Mouse (Mus musculus): ENCODE measurements around the gene Mical3. TPM values are rescaled to one million over a fixed set of nuclear protein-coding genes. Genes with fewer than 3 reads are reported as not detected.
A peak's percentile ranks its signal among the peaks of the same experiment; 100 is the strongest.

The Mical3 gene
- polyA plus RNA-seq (2014; fragmentation: Nextera tagmentation; extraction: Ambion mirVana) = 17.0 and 19.2 TPM in 2 replicates

DNA sequence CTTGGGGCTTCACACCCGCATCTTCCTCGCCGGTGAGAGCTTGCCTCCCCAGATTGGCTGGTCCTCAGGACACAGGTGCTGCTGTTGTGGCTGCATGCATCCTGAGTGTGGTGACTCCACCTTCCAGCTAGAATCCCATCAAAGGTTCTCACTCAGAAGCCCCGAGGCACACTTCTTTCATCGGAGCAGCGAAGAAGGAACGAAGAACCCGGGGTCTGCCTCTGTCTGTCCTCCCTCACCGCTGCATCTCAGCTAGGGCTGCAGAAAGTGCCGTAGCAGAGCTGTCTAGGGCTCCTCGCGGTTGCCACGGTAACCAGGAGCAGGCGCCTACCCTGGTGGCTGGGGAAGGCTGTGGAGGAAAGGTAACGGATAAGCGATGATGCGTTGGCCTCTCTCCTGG lies at the start of gene Mical3:
Gene Mical3 (minus strand): TSS at position 227 of the 400 bp plus-strand sequence.
- ATAC-seq (ENCODE audit: low read depth) (peak; percentile 60; the same call in 1 of the 2 replicates), DNase-seq (ENCODE audit: low spot score) (peak; percentile 75)
- H3K4me2 ChIP-seq (ENCODE audit: low read depth, low read length) = peak within 1 kb of the TSS; percentile 74
- peak within 1 kb of the TSS; percentile 39 for H3K4me3 ChIP-seq (ENCODE audit: low read depth, low read length)
- peaks cover 11% of the 10 kb centered on the region for H3K27me3 ChIP-seq (replicated peaks; ENCODE audit: control insufficient read depth, insufficient read depth, low read length)
- no peaks in the 10 kb centered on the region for H3K36me3 ChIP-seq (ENCODE audit: control insufficient read depth, insufficient read depth, low read length)
- H3K4me1 ChIP-seq (ENCODE audit: control insufficient read depth, insufficient read depth, low read length) = peaks cover 8% of the 10 kb centered on the region
- H3K27ac ChIP-seq (replicated peaks; ENCODE audit: low read depth, low read length) = no peak within 1 kb of the TSS; the same call in 1 of the 2 replicates
- no peaks in the 10 kb centered on the region for H3K9me3 ChIP-seq (ENCODE audit: control insufficient read depth, low read length)
- H3K9ac ChIP-seq (ENCODE audit: low read depth, low read length) = peak within 1 kb of the TSS; percentile 51
- WGBS = 1% methylated on average over 17 of the region's 17 CpGs

DNA sequence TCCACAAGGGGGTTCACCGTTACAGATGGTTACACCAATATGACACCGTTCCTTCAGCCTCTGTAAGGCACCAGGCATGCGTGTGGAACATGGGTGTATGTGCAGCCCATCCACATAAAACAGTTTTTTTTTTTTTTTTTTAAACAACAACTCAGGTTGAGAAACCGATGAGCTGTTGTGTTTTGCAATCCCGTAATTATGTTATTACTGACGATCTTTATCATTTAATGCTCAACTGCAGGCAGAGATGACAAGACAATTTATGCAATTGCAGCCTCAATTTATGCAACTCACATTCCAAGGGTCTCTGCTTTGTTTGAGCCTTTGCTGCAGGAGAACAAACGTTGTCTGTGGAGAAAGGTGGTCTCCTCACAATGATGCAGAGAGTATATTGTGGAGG lies 49.0 kb upstream of the Mical3 start:
- ATAC-seq (ENCODE audit: low read depth) (no peak), DNase-seq (ENCODE audit: low spot score) (no peak)
- Histone ChIP-seq H3K27me3 (replicated peaks; ENCODE audit: control insufficient read depth, insufficient read depth, low read length) (no peaks in the 10 kb centered on the region), H3K4me3 (ENCODE audit: low read depth, low read length) (no peak overlapping the region), H3K27ac (replicated peaks; ENCODE audit: low read depth, low read length) (no peak overlapping the region), H3K9ac (ENCODE audit: low read depth, low read length) (no peak overlapping the region), H3K9me3 (ENCODE audit: control insufficient read depth, low read length) (no peaks in the 10 kb centered on the region), H3K36me3 (ENCODE audit: control insufficient read depth, insufficient read depth, low read length) (no peaks in the 10 kb centered on the region), H3K4me2 (ENCODE audit: low read depth, low read length) (no peak overlapping the region), H3K4me1 (ENCODE audit: control insufficient read depth, insufficient read depth, low read length) (peaks cover 14% of the 10 kb centered on the region)
- WGBS = 64% methylated on average over 7 of the region's 7 CpGs

- H3K4me3 ChIP-seq (ENCODE audit: low read depth, low read length) = no peak overlapping the region
- H3K4me2 ChIP-seq (ENCODE audit: low read depth, low read length) = no peak overlapping the region
- H3K4me1 ChIP-seq (ENCODE audit: control insufficient read depth, insufficient read depth, low read length) = peaks cover 14% of the 10 kb centered on the region
- H3K27me3 ChIP-seq (replicated peaks; ENCODE audit: control insufficient read depth, insufficient read depth, low read length) = no peaks in the 10 kb centered on the region
- WGBS = 53% methylated on average over 7 of the region's 7 CpGs
- no peaks in the 10 kb centered on the region for H3K9me3 ChIP-seq (ENCODE audit: control insufficient read depth, low read length)
- no peak overlapping the region for H3K27ac ChIP-seq (replicated peaks; ENCODE audit: low read depth, low read length)
- ATAC-seq (ENCODE audit: low read depth) (no peak), DNase-seq (ENCODE audit: low spot score) (peak; percentile 69)
- H3K36me3 ChIP-seq (ENCODE audit: control insufficient read depth, insufficient read depth, low read length) = no peaks in the 10 kb centered on the region
- no peak overlapping the region for H3K9ac ChIP-seq (ENCODE audit: low read depth, low read length)
These were observed 48.0 kb upstream of the Mical3 start for GRCm38 (mm10) chr6:121178700-121179358.

GRCm38 (mm10) chr6:121177118-121177708 lies 46.4 kb upstream of the Mical3 start:
- Histone ChIP-seq H3K4me3 (ENCODE audit: low read depth, low read length) (no peak overlapping the region), H3K27me3 (replicated peaks; ENCODE audit: control insufficient read depth, insufficient read depth, low read length) (no peaks in the 10 kb centered on the region), H3K4me2 (ENCODE audit: low read depth, low read length) (no peak overlapping the region), H3K27ac (replicated peaks; ENCODE audit: low read depth, low read length) (no peak overlapping the region), H3K36me3 (ENCODE audit: control insufficient read depth, insufficient read depth, low read length) (no peaks in the 10 kb centered on the region), H3K9ac (ENCODE audit: low read depth, low read length) (no peak overlapping the region), H3K4me1 (ENCODE audit: control insufficient read depth, insufficient read depth, low read length) (peaks cover 14% of the 10 kb centered on the region), H3K9me3 (ENCODE audit: control insufficient read depth, low read length) (no peaks in the 10 kb centered on the region)
- no peak for ATAC-seq (ENCODE audit: low read depth)
- DNase-seq (ENCODE audit: low spot score) = no peak
- 84% methylated on average over 7 of the region's 7 CpGs for WGBS

DNA sequence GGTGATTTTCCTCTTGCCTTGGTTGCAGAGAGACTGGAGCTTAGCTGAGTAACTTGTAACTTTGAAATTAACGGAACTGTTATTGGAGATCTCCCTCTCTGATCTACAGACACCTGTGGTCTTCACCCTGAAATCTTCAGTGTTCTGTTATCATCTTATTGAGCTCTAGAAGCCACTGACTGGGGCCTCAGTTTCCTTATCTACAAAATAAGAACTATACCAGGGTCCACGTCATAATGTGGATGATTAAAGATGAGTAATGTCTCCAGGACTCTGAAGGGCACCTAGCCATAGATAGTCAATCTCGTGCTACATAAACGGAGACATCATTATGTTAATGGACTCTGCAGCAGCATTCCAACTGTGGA lies 45.9 kb upstream of the Mical3 start:
- no peaks in the 10 kb centered on the region for H3K27me3 ChIP-seq (replicated peaks; ENCODE audit: control insufficient read depth, insufficient read depth, low read length)
- no peaks in the 10 kb centered on the region for H3K9me3 ChIP-seq (ENCODE audit: control insufficient read depth, low read length)
- H3K27ac ChIP-seq (replicated peaks; ENCODE audit: low read depth, low read length) = 0 out of 2 replicates have a peak overlapping the region, but pooled peaks have one; percentile 70
- no peak overlapping the region for H3K9ac ChIP-seq (ENCODE audit: low read depth, low read length)
- WGBS = 83% methylated on average over 4 of the region's 4 CpGs
- peaks cover 14% of the 10 kb centered on the region for H3K4me1 ChIP-seq (ENCODE audit: control insufficient read depth, insufficient read depth, low read length)
- no peak for DNase-seq (ENCODE audit: low spot score)
- no peak overlapping the region for H3K4me3 ChIP-seq (ENCODE audit: low read depth, low read length)
- H3K36me3 ChIP-seq (ENCODE audit: control insufficient read depth, insufficient read depth, low read length) = no peaks in the 10 kb centered on the region
- H3K4me2 ChIP-seq (ENCODE audit: low read depth, low read length) = peak overlapping the region; percentile 18; the same call in 1 of the 2 replicates
- ATAC-seq (ENCODE audit: low read depth) = no peak

DNA sequence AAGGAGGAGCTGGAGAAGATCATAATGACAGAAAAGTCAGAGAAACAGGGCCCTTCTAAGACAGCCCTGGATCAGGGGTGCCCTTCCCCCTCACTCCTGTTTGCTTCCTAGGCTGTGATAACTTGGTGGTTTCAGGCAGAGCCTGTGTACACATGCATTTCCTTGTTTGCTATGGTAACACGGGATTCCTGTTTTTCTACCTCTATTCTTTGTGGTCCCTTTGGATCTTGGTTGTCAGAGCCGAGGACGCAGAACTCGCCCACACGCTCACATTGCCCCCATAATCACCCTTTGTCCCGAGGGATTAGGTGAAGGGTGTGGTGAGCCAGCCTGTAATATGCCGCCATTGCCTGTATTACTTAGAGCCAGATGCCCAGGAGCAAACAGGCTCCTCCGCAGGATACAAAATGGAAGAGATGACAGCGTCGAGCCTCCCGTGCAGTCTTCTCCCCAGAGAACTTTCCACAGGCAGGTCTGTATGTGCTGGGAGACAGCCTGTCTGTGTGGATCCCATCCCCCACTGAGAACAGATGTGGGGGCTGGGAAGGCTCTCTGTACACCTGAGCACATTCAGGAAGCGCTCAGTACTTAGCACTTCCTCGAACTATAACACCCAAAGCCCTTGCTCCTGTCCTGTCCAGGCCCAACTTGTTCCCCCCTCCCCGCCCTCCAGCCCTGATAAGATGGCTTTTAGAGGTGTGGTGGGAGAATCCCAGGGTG lies 45.4 kb upstream of the Mical3 start:
- Histone ChIP-seq H3K4me2 (ENCODE audit: low read depth, low read length) (peak overlapping the region; percentile 18), H3K4me3 (ENCODE audit: low read depth, low read length) (peak overlapping the region; percentile 7; the same call in 1 of the 2 replicates), H3K27ac (replicated peaks; ENCODE audit: low read depth, low read length) (peak overlapping the region; percentile 70), H3K27me3 (replicated peaks; ENCODE audit: control insufficient read depth, insufficient read depth, low read length) (no peaks in the 10 kb centered on the region), H3K4me1 (ENCODE audit: control insufficient read depth, insufficient read depth, low read length) (peaks cover 14% of the 10 kb centered on the region), H3K9ac (ENCODE audit: low read depth, low read length) (peak overlapping the region; percentile 41; the same call in 1 of the 2 replicates), H3K36me3 (ENCODE audit: control insufficient read depth, insufficient read depth, low read length) (no peaks in the 10 kb centered on the region), H3K9me3 (ENCODE audit: control insufficient read depth, low read length) (no peaks in the 10 kb centered on the region)
- peak; percentile 79 for DNase-seq (ENCODE audit: low spot score)
- WGBS = 32% methylated on average over 14 of the region's 14 CpGs
- peak; percentile 87 for ATAC-seq (ENCODE audit: low read depth)

DNA sequence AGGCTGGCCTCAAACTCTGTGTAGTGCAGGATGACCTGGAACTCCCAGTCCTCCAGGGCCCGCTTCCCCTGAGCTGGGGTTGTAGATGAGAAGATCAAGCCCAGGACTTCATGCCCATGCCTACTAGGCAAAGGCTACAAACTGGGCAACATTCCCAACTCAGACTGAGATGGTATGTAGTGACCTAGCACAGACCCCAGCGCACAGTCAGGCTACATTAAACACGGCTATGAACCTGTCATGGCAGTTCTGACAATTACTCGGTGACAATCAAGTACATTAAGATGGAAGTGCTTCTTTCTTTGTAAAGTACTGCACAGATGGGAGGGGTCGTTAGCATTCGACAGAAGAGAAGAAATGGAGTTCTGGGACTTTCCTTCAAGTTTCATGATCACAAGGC lies 44.0 kb upstream of the Mical3 start:
- no peak overlapping the region for H3K9ac ChIP-seq (ENCODE audit: low read depth, low read length)
- DNase-seq (ENCODE audit: low spot score) (no peak), ATAC-seq (ENCODE audit: low read depth) (no peak)
- H3K9me3 ChIP-seq (ENCODE audit: control insufficient read depth, low read length) = no peaks in the 10 kb centered on the region
- WGBS = 91% methylated on average over 6 of the region's 6 CpGs
- H3K36me3 ChIP-seq (ENCODE audit: control insufficient read depth, insufficient read depth, low read length) = no peaks in the 10 kb centered on the region
- H3K4me1 ChIP-seq (ENCODE audit: control insufficient read depth, insufficient read depth, low read length) = peaks cover 14% of the 10 kb centered on the region
- no peaks in the 10 kb centered on the region for H3K27me3 ChIP-seq (replicated peaks; ENCODE audit: control insufficient read depth, insufficient read depth, low read length)
- no peak overlapping the region for H3K4me3 ChIP-seq (ENCODE audit: low read depth, low read length)
- H3K4me2 ChIP-seq (ENCODE audit: low read depth, low read length) = no peak overlapping the region
- no peak overlapping the region for H3K27ac ChIP-seq (replicated peaks; ENCODE audit: low read depth, low read length)

- Histone ChIP-seq H3K9me3 (ENCODE audit: control insufficient read depth, low read length) (no peaks in the 10 kb centered on the region), H3K36me3 (ENCODE audit: control insufficient read depth, insufficient read depth, low read length) (no peaks in the 10 kb centered on the region), H3K4me3 (ENCODE audit: low read depth, low read length) (no peak overlapping the region), H3K27me3 (replicated peaks; ENCODE audit: control insufficient read depth, insufficient read depth, low read length) (no peaks in the 10 kb centered on the region), H3K27ac (replicated peaks; ENCODE audit: low read depth, low read length) (no peak overlapping the region), H3K4me2 (ENCODE audit: low read depth, low read length) (no peak overlapping the region), H3K9ac (ENCODE audit: low read depth, low read length) (no peak overlapping the region), H3K4me1 (ENCODE audit: control insufficient read depth, insufficient read depth, low read length) (peaks cover 14% of the 10 kb centered on the region)
- ATAC-seq (ENCODE audit: low read depth) (no peak), DNase-seq (ENCODE audit: low spot score) (no peak)
- 74% methylated on average over 5 of the region's 5 CpGs for WGBS
These were observed 42.7 kb upstream of the Mical3 start for GRCm38 (mm10) chr6:121173471-121173870.

All from embryonic facial prominence, embryonic 14.5 days (tissue).